ENCODE assay signal across 8 mouse cellular contexts in genomic region chr7:24506838-24507725, GRCm38 (mm10). TPM values are rescaled to one million over a fixed set of nuclear protein-coding genes. Genes with fewer than 3 reads are reported as not detected.
A peak's percentile ranks its signal among the peaks of the same experiment; 100 is the strongest.
DNase-seq lines count a peak whose midpoint lies in the region; ATAC-seq lines count a peak whose summit lies in the region.

TSS of gene Zfp428 (plus strand) at chr7:24507006.

- WGBS in heart, embryonic 11.5 days (ENCODE audit: insufficient replicate concordance): under 1% methylated on average over 84 of the region's 84 CpGs
- WGBS in kidney, embryonic 15.5 days: under 1% methylated on average over 84 of the region's 84 CpGs
- WGBS in liver, embryonic 11.5 days: under 1% methylated on average over 82 of the region's 84 CpGs

- peak; percentile 60 for DNase-seq in CD4-positive, CD25-positive, alpha-beta regulatory T cell, adult 2 months (ENCODE audit: low read depth, low spot score)
- DNase-seq in brain, embryonic 18.5 days (ENCODE audit: low read depth, low spot score): peak; percentile 95
- peak; percentile 89 for DNase-seq in liver, embryonic 11.5 days (ENCODE audit: low spot score)
- peak; percentile 56 for DNase-seq in naive thymus-derived CD4-positive, alpha-beta T cell, adult 2 months (ENCODE audit: low read depth)
- DNase-seq in splenic B cell, adult 2 months (ENCODE audit: low read depth, low spot score): peak; percentile 63

- no peaks in the 10 kb centered on the region for H3K9me3 ChIP-seq in erythroblast, embryonic 14.5 days (ENCODE audit: control insufficient read depth, low read length)
- no peaks in the 10 kb centered on the region for H3K9me3 ChIP-seq in heart, embryonic 11.5 days (replicated peaks; ENCODE audit: control insufficient read depth, low read length)
- no peaks in the 10 kb centered on the region for H3K9me3 ChIP-seq in kidney, embryonic 15.5 days (replicated peaks)
- H3K9me3 ChIP-seq in liver, embryonic 11.5 days (ENCODE audit: control insufficient read depth, low read length): no peaks in the 10 kb centered on the region

- H3K27me3 ChIP-seq in erythroblast, embryonic 14.5 days (ENCODE audit: control insufficient read depth): peaks cover 50% of the 10 kb centered on the region
- peaks cover 19% of the 10 kb centered on the region for H3K27me3 ChIP-seq in heart, embryonic 11.5 days (ENCODE audit: control insufficient read depth, insufficient read depth, low read length)
- peaks cover 8% of the 10 kb centered on the region; the same call in 1 of the 2 replicates for H3K27me3 ChIP-seq in kidney, embryonic 15.5 days
- H3K27me3 ChIP-seq in liver, embryonic 11.5 days (replicated peaks; ENCODE audit: control insufficient read depth, insufficient read depth, low read length): peaks cover 21% of the 10 kb centered on the region
- H3K27me3 ChIP-seq in splenic B cell, adult 2 months (ENCODE audit: control insufficient read depth, insufficient read depth, low read length, poor library complexity, severe bottlenecking): peaks cover 2% of the 10 kb centered on the region; the same call in 1 of the 2 replicates

- H3K36me3 ChIP-seq in erythroblast, embryonic 14.5 days (ENCODE audit: control insufficient read depth): no peaks in the 10 kb centered on the region
- peaks cover 3% of the 10 kb centered on the region; the same call in 1 of the 2 replicates for H3K36me3 ChIP-seq in heart, embryonic 11.5 days (ENCODE audit: control insufficient read depth, insufficient read depth, low read length)
- peaks cover 12% of the 10 kb centered on the region for H3K36me3 ChIP-seq in kidney, embryonic 15.5 days
- H3K36me3 ChIP-seq in liver, embryonic 11.5 days (ENCODE audit: control insufficient read depth, insufficient read depth, low read length): no peaks in the 10 kb centered on the region
- H3K36me3 ChIP-seq in splenic B cell, adult 2 months (ENCODE audit: control insufficient read depth, insufficient read depth, low read length, poor library complexity, severe bottlenecking): no peaks in the 10 kb centered on the region

- peak within 1 kb of the TSS; percentile 82 for H3K4me3 ChIP-seq in erythroblast, embryonic 14.5 days (replicated peaks)
- H3K4me3 ChIP-seq in heart, embryonic 11.5 days (ENCODE audit: low read depth, low read length): peak within 1 kb of the TSS; percentile 51
- peak within 1 kb of the TSS; percentile 67 for H3K4me3 ChIP-seq in kidney, embryonic 15.5 days (replicated peaks)
- peak within 1 kb of the TSS; percentile 84 for H3K4me3 ChIP-seq in liver, embryonic 11.5 days (ENCODE audit: low read depth, low read length)

- H3K4me2 ChIP-seq in heart, embryonic 11.5 days: peak within 1 kb of the TSS; percentile 81
- H3K4me2 ChIP-seq in kidney, embryonic 15.5 days: peak within 1 kb of the TSS; percentile 71
- peak within 1 kb of the TSS; percentile 91 for H3K4me2 ChIP-seq in liver, embryonic 11.5 days

- peaks cover 20% of the 10 kb centered on the region for H3K4me1 ChIP-seq in erythroblast, embryonic 14.5 days (ENCODE audit: control insufficient read depth)
- peaks cover 8% of the 10 kb centered on the region for H3K4me1 ChIP-seq in heart, embryonic 11.5 days (ENCODE audit: control insufficient read depth, insufficient read depth, low read length)
- peaks cover 39% of the 10 kb centered on the region for H3K4me1 ChIP-seq in kidney, embryonic 15.5 days
- peaks cover 26% of the 10 kb centered on the region for H3K4me1 ChIP-seq in liver, embryonic 11.5 days (replicated peaks; ENCODE audit: control insufficient read depth, insufficient read depth, low read length)

- peak; percentile 79 for ATAC-seq in heart, embryonic 11.5 days (replicated peaks; ENCODE audit: insufficient number of reproducible peaks, low FRiP score, low TSS enrichment)
- peak; percentile 92 for ATAC-seq in kidney, embryonic 15.5 days (replicated peaks; ENCODE audit: low FRiP score)
- peak; percentile 78 for ATAC-seq in liver, embryonic 11.5 days (replicated peaks; ENCODE audit: low FRiP score)

- H3K9ac ChIP-seq in heart, embryonic 11.5 days (ENCODE audit: low read depth, low read length): peak within 1 kb of the TSS; percentile 98
- peak within 1 kb of the TSS; percentile 96 for H3K9ac ChIP-seq in kidney, embryonic 15.5 days
- H3K9ac ChIP-seq in liver, embryonic 11.5 days (ENCODE audit: low read depth, low read length): peak within 1 kb of the TSS; percentile 95

- H3K27ac ChIP-seq in heart, embryonic 11.5 days (ENCODE audit: low read depth, low read length): peak within 1 kb of the TSS; percentile 98
- peak within 1 kb of the TSS; percentile 98 for H3K27ac ChIP-seq in kidney, embryonic 15.5 days
- H3K27ac ChIP-seq in liver, embryonic 11.5 days (ENCODE audit: low read depth, low read length): peak within 1 kb of the TSS; percentile 96

RNA-seq across cellular contexts. Expression of gene Zfp428, which starts in this region (rescaled TPM):
- polyA plus RNA-seq in erythroblast, embryonic 14.5 days (2012): 0.55 and 0.58 TPM in 2 replicates
- polyA plus RNA-seq in heart, embryonic 11.5 days (2014; fragmentation: Nextera tagmentation; extraction: Ambion mirVana): 22.6 and 26.0 TPM in 2 replicates
- 61.6 and 66.6 TPM in 2 replicates for polyA plus RNA-seq in kidney, embryonic 15.5 days (2015; fragmentation: Nextera tagmentation; extraction: Ambion mirVana)
- 20.3 and 23.0 TPM in 2 replicates for polyA plus RNA-seq in liver, embryonic 11.5 days (2014; fragmentation: Nextera tagmentation; extraction: Ambion mirVana)

Comparison
In these comparisons a context has a peak if more than half of its experiments do, and no peak if none do; other contexts are left out.
1. Peak in every context shown above with its lines: DNase-seq, ATAC-seq, H3K4me3 ChIP-seq and H3K27ac ChIP-seq.
2. RNA of gene Zfp428 (polyA plus RNA-seq): 61.6 to 66.6 TPM in kidney, embryonic 15.5 days, 22.6 to 26.0 TPM in heart, embryonic 11.5 days and 20.3 to 23.0 TPM in liver, embryonic 11.5 days; 0.55 to 0.58 TPM in erythroblast, embryonic 14.5 days; every median in the first group is over 10 times any median in the second.